Comparison of ENCODE assay signal across 19 mouse cellular contexts in the genomic region with DNA sequence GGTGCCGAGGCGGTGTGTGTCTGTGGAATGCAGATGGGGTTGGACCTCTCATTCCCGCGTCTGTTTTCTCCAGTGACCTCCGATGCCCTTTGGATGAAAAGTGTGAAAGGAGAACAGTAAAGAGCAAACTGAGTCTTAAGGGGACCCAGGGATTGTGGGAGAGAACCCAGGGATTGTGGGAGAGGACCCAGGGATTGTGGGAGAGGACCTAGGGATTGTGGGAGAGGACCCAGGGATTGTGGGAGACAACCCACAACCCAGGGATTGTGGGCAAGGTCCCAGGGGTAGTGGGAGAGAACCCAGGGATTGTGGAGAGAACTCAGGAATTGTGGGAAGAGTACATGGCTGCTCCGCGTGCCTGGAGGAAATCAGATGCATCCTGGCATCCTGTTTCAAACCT. TPM values are rescaled to one million over a fixed set of nuclear protein-coding genes. Genes with fewer than 3 reads are reported as not detected.
A peak's percentile ranks its signal among the peaks of the same experiment; 100 is the strongest.
DNase-seq lines count a peak whose midpoint lies in the region; ATAC-seq lines count a peak whose summit lies in the region.
"Had no signal": no experiment of that assay in that cellular context is flagged by ENCODE, and none has a peak within 500 bp of the region (broad histone marks: within the 10 kb centered on the region; RNA-seq: fewer than 3 reads in every experiment).

No protein-coding gene starts in this region.

- no peaks in the 10 kb centered on the region for H3K27me3 ChIP-seq in kidney, embryonic 15.5 days
- no peaks in the 10 kb centered on the region for H3K27me3 ChIP-seq in kidney, embryonic 14.5 days (ENCODE audit: control insufficient read depth, insufficient read depth, low read length)
- H3K27me3 ChIP-seq in neural tube, embryonic 15.5 days (replicated peaks): no peaks in the 10 kb centered on the region
- H3K27me3 ChIP-seq: forebrain, embryonic 13.5 days; hindbrain, embryonic 15.5 days; liver, embryonic 12.5 days; Patski had no signal

- no peaks in the 10 kb centered on the region for H3K36me3 ChIP-seq in kidney, embryonic 15.5 days
- H3K36me3 ChIP-seq in kidney, embryonic 14.5 days (ENCODE audit: control insufficient read depth, insufficient read depth, low read length): no peaks in the 10 kb centered on the region
- H3K36me3 ChIP-seq in neural tube, embryonic 15.5 days: no peaks in the 10 kb centered on the region
- H3K36me3 ChIP-seq: hindbrain, embryonic 15.5 days; liver, embryonic 12.5 days had no signal

- no peak overlapping the region for H3K9ac ChIP-seq in kidney, embryonic 15.5 days
- H3K9ac ChIP-seq in kidney, embryonic 14.5 days (ENCODE audit: low read depth, low read length): no peak overlapping the region
- H3K9ac ChIP-seq in neural tube, embryonic 15.5 days (replicated peaks): no peak overlapping the region
- H3K9ac ChIP-seq: forebrain, embryonic 13.5 days; hindbrain, embryonic 15.5 days; liver, embryonic 12.5 days had no signal

- intact Hi-C loops in heart, postnatal 14 days (cut with DNase I): no loop called here

- H3K4me2 ChIP-seq in kidney, embryonic 15.5 days: peak overlapping the region; percentile 52
- H3K4me2 ChIP-seq in kidney, embryonic 14.5 days (replicated peaks; ENCODE audit: low read depth, low read length): no peak overlapping the region
- peak overlapping the region; percentile 31; the same call in 1 of the 2 replicates for H3K4me2 ChIP-seq in neural tube, embryonic 15.5 days
- H3K4me2 ChIP-seq: midbrain, embryonic 11.5 days had no signal

- no peak overlapping the region for H3K4me3 ChIP-seq in kidney, embryonic 15.5 days (replicated peaks)
- no peak overlapping the region for H3K4me3 ChIP-seq in kidney, embryonic 14.5 days (ENCODE audit: low read length)
- H3K4me3 ChIP-seq in neural tube, embryonic 15.5 days (replicated peaks): no peak overlapping the region
- H3K4me3 ChIP-seq: forebrain, embryonic 13.5 days; hindbrain, embryonic 15.5 days; liver, embryonic 12.5 days had no signal

- no peaks in the 10 kb centered on the region for H3K4me1 ChIP-seq in kidney, embryonic 15.5 days
- no peaks in the 10 kb centered on the region for H3K4me1 ChIP-seq in kidney, embryonic 14.5 days (ENCODE audit: control insufficient read depth, insufficient read depth, low read length)
- no peaks in the 10 kb centered on the region for H3K4me1 ChIP-seq in neural tube, embryonic 15.5 days
- H3K4me1 ChIP-seq: hindbrain, embryonic 15.5 days; liver, embryonic 12.5 days had no signal

- no peak for ATAC-seq in kidney, embryonic 15.5 days (replicated peaks; ENCODE audit: low FRiP score)
- ATAC-seq in kidney, embryonic 14.5 days (ENCODE audit: low FRiP score, low TSS enrichment): no peak
- ATAC-seq in neural tube, embryonic 15.5 days (ENCODE audit: low FRiP score): no peak
- ATAC-seq: forebrain, embryonic 13.5 days; liver, embryonic 12.5 days had no signal

- peak; percentile 76 for DNase-seq in heart, adult 11 months
- no peak for DNase-seq in heart, postnatal 14 days
- DNase-seq in neural tube, embryonic 10.5 days (ENCODE audit: extremely low spot score, low spot score): no peak
- no peak for DNase-seq in layer of hippocampus, postnatal 14 days (ENCODE audit: low spot score in 2 of 2)
- DNase-seq in adrenal gland, postnatal 10 days: no peak
- DNase-seq: cerebellum, adult 9-11 months; gastrocnemius, postnatal 25 days had no signal

- H3K9me3 ChIP-seq in kidney, embryonic 15.5 days (replicated peaks): no peaks in the 10 kb centered on the region
- H3K9me3 ChIP-seq in kidney, embryonic 14.5 days (ENCODE audit: control insufficient read depth, low read length): no peaks in the 10 kb centered on the region
- H3K9me3 ChIP-seq in neural tube, embryonic 15.5 days (replicated peaks): no peaks in the 10 kb centered on the region
- H3K9me3 ChIP-seq: forebrain, embryonic 13.5 days; hindbrain, embryonic 15.5 days; liver, embryonic 12.5 days had no signal

- H3K27ac ChIP-seq in kidney, embryonic 15.5 days: no peak overlapping the region
- H3K27ac ChIP-seq in kidney, embryonic 14.5 days (ENCODE audit: low read depth, low read length): no peak overlapping the region
- no peak overlapping the region for H3K27ac ChIP-seq in neural tube, embryonic 15.5 days (replicated peaks)
- H3K27ac ChIP-seq: forebrain, embryonic 13.5 days; hindbrain, embryonic 15.5 days; liver, embryonic 12.5 days; macrophage had no signal

- 78% methylated on average over 7 of the region's 7 CpGs for WGBS in kidney, embryonic 15.5 days
- 88% methylated on average over 7 of the region's 7 CpGs for WGBS in kidney, embryonic 14.5 days
- 88% methylated on average over 7 of the region's 7 CpGs for WGBS in neural tube, embryonic 15.5 days

RNA-seq across cellular contexts. Expression of a gene that starts 11.8 kb away (rescaled TPM):
- total RNA-seq in heart, postnatal 14 days (2021): not detected
- 0.10 TPM in 1 of 2 replicates, not detected in the other for polyA plus RNA-seq in kidney, embryonic 15.5 days (2015; fragmentation: Nextera tagmentation; extraction: Ambion mirVana)
- 0.19 and 0.20 TPM in 2 replicates for polyA plus RNA-seq in kidney, embryonic 14.5 days (2014; fragmentation: Nextera tagmentation; extraction: Ambion mirVana)
- 0.13 TPM in 1 of 2 replicates, not detected in the other for polyA plus RNA-seq in neural tube, embryonic 15.5 days (2015; fragmentation: Nextera tagmentation; extraction: Ambion mirVana)
- total RNA-seq in layer of hippocampus, postnatal 14 days (2021): not detected
- total RNA-seq in adrenal gland, postnatal 10 days (2021): under 1 TPM in 1 of 2 experiments, not detected in 1; 0.27 TPM
- total RNA-seq: gastrocnemius, postnatal 25 days; layer of hippocampus, postnatal 36 days; left cerebral cortex, postnatal 25 days; neutrophil, adult 5-6 weeks had no signal
- polyA plus RNA-seq: liver, embryonic 12.5 days; macrophage; midbrain, embryonic 11.5 days had no signal

RNA-seq across cellular contexts. Expression of a gene that starts 12.6 kb away (rescaled TPM):
- total RNA-seq in heart, postnatal 14 days (2021): 10 to 100 TPM in 1 of 2 experiments, 1 to 10 TPM in 1; 8.7 to 10.4 TPM
- polyA plus RNA-seq in kidney, embryonic 15.5 days (2015; fragmentation: Nextera tagmentation; extraction: Ambion mirVana): 11.6 and 12.3 TPM in 2 replicates
- polyA plus RNA-seq in kidney, embryonic 14.5 days (2014; fragmentation: Nextera tagmentation; extraction: Ambion mirVana): 12.0 and 14.6 TPM in 2 replicates
- polyA plus RNA-seq in neural tube, embryonic 15.5 days (2015; fragmentation: Nextera tagmentation; extraction: Ambion mirVana): 3.6 and 6.0 TPM in 2 replicates
- 1 to 10 TPM; 6.8 to 7.8 TPM for total RNA-seq in layer of hippocampus, postnatal 14 days (2021)
- 10 to 100 TPM; 16.5 to 27.6 TPM for total RNA-seq in adrenal gland, postnatal 10 days (2021)

RNA-seq across cellular contexts. Expression of a gene that starts 21.3 kb away (rescaled TPM):
- total RNA-seq in heart, postnatal 14 days (2021): 10 to 100 TPM; 46.0 to 47.5 TPM
- 98.7 and 111 TPM in 2 replicates for polyA plus RNA-seq in kidney, embryonic 15.5 days (2015; fragmentation: Nextera tagmentation; extraction: Ambion mirVana)
- polyA plus RNA-seq in kidney, embryonic 14.5 days (2014; fragmentation: Nextera tagmentation; extraction: Ambion mirVana): 108 and 133 TPM in 2 replicates
- 113 and 125 TPM in 2 replicates for polyA plus RNA-seq in neural tube, embryonic 15.5 days (2015; fragmentation: Nextera tagmentation; extraction: Ambion mirVana)
- total RNA-seq in layer of hippocampus, postnatal 14 days (2021): 10 to 100 TPM; 30.8 to 36.7 TPM
- 10 to 100 TPM; 47.3 to 51.3 TPM for total RNA-seq in adrenal gland, postnatal 10 days (2021)

RNA-seq across cellular contexts. Expression of a gene that starts 41.9 kb away (rescaled TPM):
- 10 to 100 TPM; 18.0 TPM for total RNA-seq in heart, postnatal 14 days (2021)
- polyA plus RNA-seq in kidney, embryonic 15.5 days (2015; fragmentation: Nextera tagmentation; extraction: Ambion mirVana): 66.4 and 66.6 TPM in 2 replicates
- 58.7 and 64.8 TPM in 2 replicates for polyA plus RNA-seq in kidney, embryonic 14.5 days (2014; fragmentation: Nextera tagmentation; extraction: Ambion mirVana)
- polyA plus RNA-seq in neural tube, embryonic 15.5 days (2015; fragmentation: Nextera tagmentation; extraction: Ambion mirVana): 38.7 and 46.5 TPM in 2 replicates
- total RNA-seq in layer of hippocampus, postnatal 14 days (2021): 10 to 100 TPM; 33.2 to 34.9 TPM
- 10 to 100 TPM; 33.2 to 37.9 TPM for total RNA-seq in adrenal gland, postnatal 10 days (2021)

RNA-seq across cellular contexts. Expression of a gene that starts 41.9 kb away (rescaled TPM):
- 10 to 100 TPM; 48.4 to 49.2 TPM for total RNA-seq in heart, postnatal 14 days (2021)
- 57.9 and 62.3 TPM in 2 replicates for polyA plus RNA-seq in kidney, embryonic 15.5 days (2015; fragmentation: Nextera tagmentation; extraction: Ambion mirVana)
- polyA plus RNA-seq in kidney, embryonic 14.5 days (2014; fragmentation: Nextera tagmentation; extraction: Ambion mirVana): 45.4 and 63.2 TPM in 2 replicates
- 67.0 and 68.2 TPM in 2 replicates for polyA plus RNA-seq in neural tube, embryonic 15.5 days (2015; fragmentation: Nextera tagmentation; extraction: Ambion mirVana)
- total RNA-seq in layer of hippocampus, postnatal 14 days (2021): 10 to 100 TPM; 60.8 to 63.7 TPM
- 10 to 100 TPM; 48.7 to 51.6 TPM for total RNA-seq in adrenal gland, postnatal 10 days (2021)
